Mouse (Mus musculus) urinary bladder, postnatal 10 days (tissue): ENCODE measurements around the gene Ryr3.
"Not testable (repeated sequence)": the region's sequence is repeated elsewhere in the genome, so short reads cannot be mapped to it uniquely, and the experiment has no call there.

Experiments
- DNase-seq: peaks from one replicate; pipeline ENCODE4 v3.0.0; 2022; ENCODE audit warnings: low spot score

The Ryr3 gene

DNA sequence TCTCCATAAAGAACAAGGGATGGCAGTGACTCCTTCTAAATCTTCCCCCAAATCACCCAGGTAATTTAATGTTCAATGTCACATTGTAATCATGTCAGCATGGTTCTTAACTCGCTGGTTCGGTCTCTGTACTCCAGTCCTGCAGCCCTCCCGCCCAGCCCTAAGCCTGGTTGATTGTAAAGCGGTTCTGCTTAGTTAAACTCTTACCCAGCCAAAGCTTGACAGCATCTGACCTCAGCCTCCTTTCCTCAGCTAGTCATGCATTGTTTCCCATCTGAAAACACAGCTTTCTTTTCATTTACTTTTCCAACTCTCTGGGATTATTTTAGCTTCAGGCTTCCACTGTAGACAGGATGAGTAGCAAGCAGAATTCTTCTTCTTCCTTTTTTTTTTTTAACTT lies 121.7 kb downstream of the Ryr3 start:
- no peak for DNase-seq

DNA sequence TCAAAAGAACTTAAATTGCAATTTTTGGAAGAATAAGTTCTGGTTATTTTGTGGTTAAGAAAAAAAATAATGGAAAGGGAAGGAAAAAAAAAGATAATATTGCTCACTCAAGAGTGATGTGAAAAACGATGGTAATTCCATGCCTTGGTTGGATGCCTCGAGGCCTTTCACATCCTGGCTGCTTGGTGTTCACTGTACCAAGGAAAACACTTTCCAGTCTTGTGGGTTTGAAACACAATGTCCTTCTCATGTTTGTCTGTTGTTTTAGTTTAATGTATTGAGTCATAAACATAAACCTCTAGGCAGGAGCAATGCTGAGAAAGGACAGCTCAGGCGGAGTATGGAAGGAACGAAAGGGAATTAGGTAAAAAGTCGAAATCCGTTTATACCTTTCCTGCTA lies 122.8 kb downstream of the Ryr3 start:
- DNase-seq, result no peak

GRCm38 (mm10) chr2:113092756-113093155 lies 124.1 kb downstream of the Ryr3 start:
- no peak for DNase-seq

DNA sequence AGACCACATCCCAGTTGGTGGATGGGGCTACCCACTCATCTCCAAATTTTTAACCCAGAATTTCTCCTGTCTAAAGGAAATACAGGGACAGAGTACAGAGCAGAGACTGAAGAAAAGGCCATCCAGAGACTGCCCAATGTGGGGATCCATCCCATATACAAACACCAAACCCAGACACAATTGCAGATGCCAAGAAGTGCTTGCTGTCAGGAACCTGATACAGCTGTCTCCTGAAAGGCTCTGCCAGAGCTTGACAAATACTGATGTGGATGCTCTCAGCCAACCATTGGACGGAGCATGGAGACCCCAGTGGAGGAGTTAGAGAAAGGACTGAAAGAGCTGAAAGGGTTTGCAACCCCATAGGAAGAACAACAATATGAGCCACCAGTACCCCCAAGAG lies 125.6 kb downstream of the Ryr3 start:
- not testable (repeated sequence) for DNase-seq

DNA sequence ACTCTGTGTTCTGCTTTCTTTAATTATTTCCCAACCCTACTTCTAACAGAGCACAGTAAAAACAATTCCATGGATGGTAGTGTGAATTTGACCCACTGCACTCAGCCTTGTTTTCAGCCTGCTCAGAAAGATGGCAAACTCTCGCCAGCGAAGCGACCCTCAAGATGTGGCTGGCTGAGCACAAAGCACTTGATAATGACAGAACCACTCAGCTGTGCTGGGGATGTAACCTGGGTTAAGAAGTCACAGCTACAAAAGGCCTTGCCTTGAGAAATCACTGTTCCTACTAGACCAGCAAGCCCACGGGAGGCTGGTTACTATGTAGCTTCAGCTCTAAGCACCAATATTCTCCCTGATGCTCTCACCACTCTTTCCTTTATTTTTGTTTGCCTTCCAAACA lies 140.5 kb downstream of the Ryr3 start:
- DNase-seq, result no peak

DNA sequence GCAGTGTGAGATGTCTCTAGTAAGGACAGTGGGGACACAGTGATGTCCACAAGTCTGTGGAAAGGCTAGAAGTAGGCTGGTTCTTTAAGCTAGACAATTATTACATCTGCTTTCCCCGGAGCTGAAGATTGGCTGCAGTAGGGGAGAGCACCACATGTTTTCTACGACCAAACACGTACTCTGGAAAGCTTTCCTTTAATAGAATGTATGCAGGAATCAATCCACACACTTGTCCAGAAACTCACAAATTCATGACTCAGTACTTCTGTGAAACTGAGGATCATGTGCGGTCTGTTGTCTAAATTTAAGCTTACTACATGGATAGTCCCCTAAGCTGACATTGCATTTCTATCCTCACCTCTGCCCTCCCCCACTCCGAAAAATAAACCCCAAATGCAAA lies 157.5 kb downstream of the Ryr3 start:
- DNase-seq, result no peak

DNA sequence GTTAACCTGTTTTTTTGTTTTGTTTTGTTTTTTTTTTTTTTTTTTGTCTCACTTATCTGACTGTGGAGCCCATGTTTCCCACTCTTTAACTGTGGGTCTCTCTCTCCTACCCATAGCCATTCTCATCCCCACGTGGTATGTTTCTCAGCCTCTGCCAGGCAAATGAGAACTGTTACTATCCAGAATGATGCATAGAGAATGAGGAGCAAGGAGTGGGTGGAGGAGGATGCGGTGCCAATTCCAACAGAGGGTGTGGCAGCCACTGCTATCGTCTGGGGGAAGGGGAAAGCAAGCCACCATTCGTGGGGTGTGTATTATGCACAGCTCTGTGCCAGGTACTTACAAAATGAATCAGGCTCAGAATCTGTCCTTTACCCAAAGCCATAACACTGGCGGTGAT lies 158.0 kb downstream of the Ryr3 start:
- DNase-seq, result no peak

GRCm38 (mm10) chr2:113058116-113058515 lies 158.8 kb downstream of the Ryr3 start:
- no peak for DNase-seq

DNA sequence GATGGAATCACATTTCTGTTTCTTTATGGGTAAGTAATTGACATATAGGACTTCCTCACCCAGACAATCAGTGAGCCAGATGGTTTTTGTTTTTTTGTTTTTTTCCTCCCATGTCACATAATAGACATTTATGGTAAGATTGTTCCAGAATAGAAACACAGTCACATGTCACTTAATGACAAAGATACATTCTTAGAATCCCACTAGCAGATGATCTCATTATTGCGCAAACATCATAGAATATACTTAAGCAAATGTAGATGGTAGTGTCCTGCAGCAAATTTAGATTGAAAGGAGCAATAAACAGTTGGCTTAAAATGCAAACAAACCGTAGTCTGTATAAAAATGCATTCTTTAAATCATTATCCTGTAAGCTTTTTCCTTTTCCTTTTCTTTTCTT lies 161.3 kb downstream of the Ryr3 start:
- no peak for DNase-seq

GRCm38 (mm10) chr2:113049831-113050230 lies 167.1 kb downstream of the Ryr3 start:
- DNase-seq, result no peak

DNA sequence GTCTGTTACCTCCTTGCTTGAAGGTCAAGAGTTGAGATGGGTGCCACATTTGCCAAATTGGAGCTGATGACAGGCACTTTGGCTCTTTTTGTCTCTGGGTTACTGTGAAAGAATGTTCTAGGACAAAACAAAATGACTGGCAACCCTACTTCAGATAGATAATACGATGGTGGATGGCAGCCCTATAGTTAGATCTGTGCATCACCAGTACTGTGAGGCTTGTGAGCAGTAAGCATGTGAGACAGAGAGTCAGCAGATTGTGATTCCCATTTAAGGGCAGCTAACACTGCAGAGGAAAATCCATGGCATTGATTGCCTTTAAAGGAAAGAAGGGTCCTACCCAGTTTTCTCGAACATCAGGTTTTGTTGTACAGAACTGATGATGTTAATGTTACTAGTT lies 180.3 kb downstream of the Ryr3 start:
- no peak for DNase-seq

- DNase-seq, result no peak
Observed at GRCm38 (mm10) chr2:113030689-113031088, 186.2 kb downstream of the Ryr3 start.

- DNase-seq, result no peak
Observed at GRCm38 (mm10) chr2:113019896-113020295, 197.0 kb downstream of the Ryr3 start.

GRCm38 (mm10) chr2:113018278-113018677 lies 198.6 kb downstream of the Ryr3 start:
- no peak for DNase-seq

DNA sequence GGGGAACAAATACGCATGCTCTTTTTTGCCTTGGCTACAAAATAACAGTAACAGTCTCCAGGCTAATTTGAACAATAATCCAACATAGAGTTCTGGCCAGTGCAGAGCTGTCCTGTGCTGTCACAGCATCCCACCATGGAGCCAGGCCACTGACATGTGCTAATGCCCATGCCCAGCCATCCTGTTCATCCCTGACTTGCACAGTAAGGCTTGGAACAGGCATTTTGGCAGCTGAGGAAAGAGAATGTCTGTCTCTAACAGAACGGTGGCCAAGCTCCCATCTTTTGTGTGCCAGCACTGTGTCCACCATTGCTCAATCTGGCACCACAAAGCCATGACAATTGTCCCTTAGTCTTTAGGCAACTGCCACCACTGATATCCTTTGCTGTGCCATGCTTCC lies 200.7 kb downstream of the Ryr3 start:
- DNase-seq, result no peak

DNA sequence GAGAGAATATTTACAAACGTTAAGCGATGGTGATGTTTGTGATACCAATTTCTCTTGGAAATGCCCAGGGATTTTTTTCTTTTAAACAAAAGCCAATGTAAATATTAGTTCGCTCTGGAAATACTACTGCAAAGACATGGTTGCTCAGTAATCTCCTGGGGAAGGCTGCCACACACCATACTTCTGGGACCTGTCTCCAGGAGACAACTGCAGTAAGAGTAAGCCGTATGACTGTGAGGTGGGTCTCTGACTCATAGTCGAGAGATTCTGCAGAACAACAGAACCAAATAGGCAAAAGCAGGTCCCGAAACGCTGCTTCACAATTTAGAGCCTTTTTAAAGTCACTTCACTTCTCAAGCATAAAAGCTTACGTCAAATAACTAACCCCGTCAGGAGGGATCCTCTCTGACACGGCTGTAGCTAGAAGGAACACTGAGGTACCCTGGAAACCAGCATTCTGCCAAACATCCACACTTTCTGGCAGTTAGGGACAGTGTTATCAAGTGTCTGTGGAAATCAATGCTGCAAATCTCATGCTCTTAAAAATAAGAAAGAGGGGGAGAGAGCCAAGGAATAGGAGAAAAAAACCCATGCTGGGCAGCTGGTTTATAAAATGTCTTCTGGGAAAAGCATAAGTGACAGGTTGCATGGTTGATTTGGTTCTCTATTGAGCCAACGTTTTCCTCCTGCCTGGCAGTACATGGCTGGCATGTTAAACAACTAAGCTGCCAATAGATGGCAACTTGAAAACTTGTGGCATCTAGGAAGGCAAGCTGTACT lies 207.7 kb downstream of the Ryr3 start:
- DNase-seq, result no peak

- DNase-seq, result no peak
Observed at GRCm38 (mm10) chr2:112998498-112998897, 218.4 kb downstream of the Ryr3 start.

- DNase-seq, result no peak
Observed at GRCm38 (mm10) chr2:112982908-112983510, 233.9 kb downstream of the Ryr3 start.

- no peak for DNase-seq
Observed at GRCm38 (mm10) chr2:112966807-112967625, 249.9 kb downstream of the Ryr3 start.

DNA sequence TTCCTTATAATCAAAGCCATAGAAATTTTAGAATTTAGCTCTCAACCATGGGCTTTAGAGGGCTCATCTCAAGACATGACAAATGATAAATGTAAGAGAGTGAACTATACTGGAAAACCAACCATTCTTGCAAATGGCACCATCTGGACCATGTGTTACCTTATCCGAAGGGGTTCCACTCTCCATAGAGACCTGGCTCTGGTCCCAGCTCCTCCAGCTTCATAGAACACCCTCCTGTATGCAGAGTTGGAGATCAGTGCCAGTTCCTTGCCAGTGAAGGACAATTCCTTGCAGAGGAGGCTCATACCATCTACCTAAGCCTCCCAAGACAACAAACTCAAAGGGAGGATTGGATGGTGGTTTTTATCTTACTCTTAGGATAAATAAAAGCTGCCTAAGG lies 268.0 kb downstream of the Ryr3 start:
- DNase-seq, result no peak

- no peak for DNase-seq
Observed at GRCm38 (mm10) chr2:112931776-112932175, 285.1 kb downstream of the Ryr3 start.

- no peak for DNase-seq
Observed at GRCm38 (mm10) chr2:112913796-112914195, 303.1 kb downstream of the Ryr3 start.

- DNase-seq, result no peak
Observed at GRCm38 (mm10) chr2:112912611-112913010, 304.3 kb downstream of the Ryr3 start.
